Mouse (Mus musculus) mature B cell (primary cell): ENCODE data around the gene Gpr19.

Experiments used
- in situ Hi-C: fragments of 300-500 bp; cut with MboI; formaldehyde crosslinking; loops from 2 replicates; pipeline ENCODE4 v1.14.3; 2019

Gene Gpr19

GRCm38 (mm10) chr6:134887711-134888449 lies 10.5 kb downstream of the Gpr19 start:
- in situ Hi-C loops: no loop called here

GRCm38 (mm10) chr6:134887008-134887407 lies 11.4 kb downstream of the Gpr19 start:
- in situ Hi-C loops: no loop called here

GRCm38 (mm10) chr6:134886475-134886874 lies 11.9 kb downstream of the Gpr19 start:
- in situ Hi-C loops: no loop called here

- in situ Hi-C loops: no loop called here
Measured at GRCm38 (mm10) chr6:134885515-134885914, 12.9 kb downstream of the Gpr19 start.

GRCm38 (mm10) chr6:134883661-134884060 lies 14.7 kb downstream of the Gpr19 start:
- in situ Hi-C loops: no loop called here

- in situ Hi-C loops: no loop called here
Measured at GRCm38 (mm10) chr6:134880046-134880445, 18.3 kb downstream of the Gpr19 start.

- in situ Hi-C loops: no loop called here
Measured at GRCm38 (mm10) chr6:134879556-134879955, 18.8 kb downstream of the Gpr19 start.

- in situ Hi-C loops: no loop called here
Measured at GRCm38 (mm10) chr6:134877892-134878291, 20.5 kb downstream of the Gpr19 start.

GRCm38 (mm10) chr6:134877276-134877675 lies 21.1 kb downstream of the Gpr19 start:
- in situ Hi-C loops: no loop called here

- in situ Hi-C loops: no loop called here
Measured at GRCm38 (mm10) chr6:134876795-134877194, 21.6 kb downstream of the Gpr19 start.

GRCm38 (mm10) chr6:134873018-134873417 lies 25.4 kb downstream of the Gpr19 start:
- in situ Hi-C loops: loop anchor here (25.0 kb wide), 1 partner anchor 211 kb away; no protein-coding TSS in a partner anchor

- in situ Hi-C loops: loop anchor here (25.0 kb wide), 1 partner anchor 210 kb away; no protein-coding TSS in a partner anchor
Measured at GRCm38 (mm10) chr6:134872236-134872635, 26.1 kb downstream of the Gpr19 start.

- in situ Hi-C loops: loop anchor here (25.0 kb wide), 1 partner anchor 209 kb away; no protein-coding TSS in a partner anchor
Measured at GRCm38 (mm10) chr6:134870887-134871286, 27.5 kb downstream of the Gpr19 start.

GRCm38 (mm10) chr6:134870209-134870742 lies 28.1 kb downstream of the Gpr19 start:
- in situ Hi-C loops: loop anchor here (25.0 kb wide), 1 partner anchor 208 kb away; no protein-coding TSS in a partner anchor

GRCm38 (mm10) chr6:134867325-134867724 lies 31.1 kb downstream of the Gpr19 start:
- in situ Hi-C loops: loop anchor here (25.0 kb wide), 1 partner anchor 205 kb away; no protein-coding TSS in a partner anchor

- in situ Hi-C loops: loop anchor here (25.0 kb wide), 1 partner anchor 204 kb away; no protein-coding TSS in a partner anchor
Measured at GRCm38 (mm10) chr6:134866113-134866512, 32.3 kb downstream of the Gpr19 start.

GRCm38 (mm10) chr6:134863146-134863545 lies 35.2 kb downstream of the Gpr19 start:
- in situ Hi-C loops: loop anchor here (25.0 kb wide), 1 partner anchor 201 kb away; no protein-coding TSS in a partner anchor

- in situ Hi-C loops: loop anchor here (25.0 kb wide), 1 partner anchor 200 kb away; no protein-coding TSS in a partner anchor
Measured at GRCm38 (mm10) chr6:134862671-134863104, 35.7 kb downstream of the Gpr19 start.

GRCm38 (mm10) chr6:134861386-134861785 lies 37.0 kb downstream of the Gpr19 start:
- in situ Hi-C loops: loop anchor here (25.0 kb wide), 1 partner anchor 199 kb away; no protein-coding TSS in a partner anchor

- in situ Hi-C loops: loop anchor here (25.0 kb wide), 1 partner anchor 198 kb away; no protein-coding TSS in a partner anchor
Measured at GRCm38 (mm10) chr6:134860275-134860674, 38.1 kb downstream of the Gpr19 start.

GRCm38 (mm10) chr6:134859021-134859420 lies 39.4 kb downstream of the Gpr19 start:
- in situ Hi-C loops: loop anchor here (25.0 kb wide), 1 partner anchor 197 kb away; no protein-coding TSS in a partner anchor

GRCm38 (mm10) chr6:134855926-134856325 lies 42.5 kb downstream of the Gpr19 start:
- in situ Hi-C loops: loop anchor here (25.0 kb wide), 1 partner anchor 194 kb away; no protein-coding TSS in a partner anchor
